Mouse (Mus musculus) heart, postnatal 0 days (tissue): ENCODE data around the gene Nae1. TPM values are rescaled to one million over a fixed set of nuclear protein-coding genes. Genes with fewer than 3 reads are reported as not detected.

ENCODE experiments used
- ATAC-seq: fragments of 200-750 bp; cut with Nextera tagmentation; 2 replicates; pipeline ENCODE4 v1.8.0; 2017; ENCODE audit warnings: low read depth, moderate number of reproducible peaks, moderate library complexity; ENCODE audit not compliant: insufficient read depth
- DNase-seq: peaks from one replicate; pipeline ENCODE4 v3.0.0-alpha.2; 2016; ENCODE audit warnings: low spot score
- H3K27ac ChIP-seq: fragments of 300-500 bp; sonication (generic); 2 replicates; pipeline ENCODE4 v1.5.1; 2014; ENCODE audit warnings: low read depth, mild to moderate bottlenecking
- H3K27me3 ChIP-seq: fragments of 300-500 bp; sonication (generic); 2 replicates; pipeline ENCODE4 v1.6.1; 2014; ENCODE audit warnings: low read length, mixed read lengths; ENCODE audit not compliant: control insufficient read depth, insufficient read depth
- H3K36me3 ChIP-seq: fragments of 300-500 bp; sonication (generic); replicated peaks from 2 replicates; pipeline ENCODE4 v1.6.1; 2014; ENCODE audit warnings: low read length, mixed read lengths; ENCODE audit not compliant: control insufficient read depth, insufficient read depth
- H3K4me1 ChIP-seq: fragments of 300-500 bp; sonication (generic); 2 replicates; pipeline ENCODE4 v1.6.1; 2014; ENCODE audit warnings: antibody characterized with exemption; ENCODE audit not compliant: control insufficient read depth, insufficient read depth
- H3K4me2 ChIP-seq: fragments of 300-500 bp; sonication (generic); 2 replicates; pipeline ENCODE4 v1.6.1; 2014; ENCODE audit warnings: low read depth, mild to moderate bottlenecking, low read length, moderate library complexity
- H3K4me3 ChIP-seq: fragments of 300-500 bp; sonication (generic); 2 replicates; pipeline ENCODE4 v1.5.1; 2014; ENCODE audit warnings: low read depth, low read length
- H3K9ac ChIP-seq: fragments of 300-500 bp; sonication (generic); replicated peaks from 2 replicates; pipeline ENCODE4 v1.6.1; 2014; ENCODE audit warnings: low read depth, low read length, mixed read lengths
- H3K9me3 ChIP-seq: fragments of 300-500 bp; sonication (generic); replicated peaks from 2 replicates; pipeline ENCODE4 v1.6.1; 2016; ENCODE audit warnings: low read length; ENCODE audit not compliant: control insufficient read depth
- CTCF ChIP-seq: IDR thresholded peaks from 2 replicates; pipeline ENCODE4 v1.5.1; 2016; ENCODE audit warnings: antibody characterized with exemption, control low read depth, low read depth
- EP300 ChIP-seq: IDR thresholded peaks from 2 replicates; pipeline ENCODE4 v1.6.1; 2016; ENCODE audit warnings: antibody characterized with exemption, low read depth
- WGBS: fragments of 180-500 bp; shearing (Covaris S2); extraction: QIAGEN DNeasy Blood & Tissue Kit; methylation state at CpG from one replicate; pipeline ENCODE4 v1.1.7; 2014; 5-methylcytosine and 5-hydroxymethylcytosine counted together
- polyA plus RNA-seq: library from polyadenylated mRNA; unstranded; fragments of >200 nt; fragmentation: Nextera tagmentation; extraction: Ambion mirVana; gene quantifications from 2 replicates; pipeline ENCODE4 v1.2.1, GENCODE M21; 2015
- total RNA-seq: library from RNA; depleted of rRNA; stranded (reverse); fragments of >200 nt; gene quantifications from 2 replicates; pipeline ENCODE4 v1.2.3, GENCODE M21; 2014; ENCODE audit warnings: low replicate concordance

The Nae1 gene
- total and polyA plus RNA-seq, 2 experiments from 2014 or later: 28.9 to 66.3 TPM

- WGBS: 90% methylated on average over 5 of the region's 5 CpGs
- ATAC-seq (peak; percentile 21; the same call in 1 of the 2 replicates), DNase-seq (no peak)
- H3K27me3 ChIP-seq: no peaks in the 10 kb centered on the region
- H3K4me3 ChIP-seq: no peak overlapping the region
- H3K36me3 ChIP-seq: no peaks in the 10 kb centered on the region
- H3K4me1 ChIP-seq: peaks cover 3% of the 10 kb centered on the region; the same call in 1 of the 2 replicates
- H3K9me3 ChIP-seq: no peaks in the 10 kb centered on the region
- no peak for TF ChIP-seq EP300
- TF ChIP-seq CTCF: no peak
- no peak overlapping the region for H3K27ac ChIP-seq
- H3K4me2 ChIP-seq: no peak overlapping the region
- no peak overlapping the region for H3K9ac ChIP-seq
Observed at GRCm38 (mm10) chr8:104565457-104565798, 31.0 kb upstream of the Nae1 start.

- ATAC-seq (peak; percentile 88), DNase-seq (peak; percentile 91)
- Histone ChIP-seq H3K9me3 (no peaks in the 10 kb centered on the region), H3K36me3 (no peaks in the 10 kb centered on the region), H3K4me2 (peak overlapping the region; percentile 41; the same call in 1 of the 2 replicates), H3K9ac (no peak overlapping the region), H3K27ac (no peak overlapping the region), H3K4me1 (peaks cover 3% of the 10 kb centered on the region; the same call in 1 of the 2 replicates), H3K27me3 (no peaks in the 10 kb centered on the region), H3K4me3 (no peak overlapping the region)
- WGBS: 17% methylated on average over 21 of the region's 22 CpGs
- peak; percentile 97 for TF ChIP-seq CTCF
- no peak for TF ChIP-seq EP300
Observed at GRCm38 (mm10) chr8:104564633-104565456, 30.4 kb upstream of the Nae1 start.

DNA sequence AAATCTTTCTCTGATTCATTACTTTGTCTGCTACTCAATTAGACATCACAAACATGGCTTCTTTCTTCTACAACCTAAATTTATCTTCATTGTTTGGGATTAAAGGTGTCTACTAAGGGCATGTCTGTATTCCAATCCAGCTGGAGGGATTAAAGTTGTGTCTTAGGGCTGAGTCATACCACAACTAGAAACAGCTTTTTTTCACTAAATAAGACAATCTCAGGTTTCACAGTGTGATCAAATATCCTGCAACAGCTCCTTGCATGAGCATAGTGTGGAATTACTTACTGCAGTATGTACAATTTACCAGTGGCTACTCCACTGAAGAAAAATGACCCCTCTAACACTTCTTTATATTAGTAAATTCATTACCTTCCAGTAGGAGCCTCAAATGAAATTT is 26.3 kb upstream of the Nae1 start:
- Histone ChIP-seq H3K4me2 (no peak overlapping the region), H3K4me1 (no peaks in the 10 kb centered on the region; the same call in 1 of the 2 replicates), H3K9me3 (no peaks in the 10 kb centered on the region), H3K36me3 (no peaks in the 10 kb centered on the region), H3K27me3 (no peaks in the 10 kb centered on the region), H3K27ac (no peak overlapping the region), H3K9ac (no peak overlapping the region), H3K4me3 (no peak overlapping the region)
- ATAC-seq: no peak
- TF ChIP-seq CTCF (no peak), EP300 (no peak)
- no peak for DNase-seq

DNA sequence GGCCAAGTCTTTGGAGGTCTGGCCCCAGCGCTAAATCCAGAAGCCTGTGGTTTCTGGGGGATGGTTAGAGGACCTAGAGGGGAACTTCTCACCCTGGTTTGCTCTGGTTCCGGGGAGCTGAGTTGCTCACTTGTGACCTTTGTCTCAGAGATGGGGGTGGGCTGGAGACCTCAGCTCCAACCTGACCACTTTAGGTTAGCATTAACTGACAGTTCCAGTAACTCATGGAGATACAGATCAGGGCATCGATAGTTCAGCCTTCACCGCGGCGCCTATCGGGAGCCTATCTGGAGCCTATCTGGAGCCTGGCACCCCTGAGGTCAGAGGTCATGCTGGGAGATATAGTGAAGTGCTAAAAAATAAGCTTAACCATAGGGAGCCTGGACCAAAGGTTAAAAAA is 22.8 kb upstream of the Nae1 start:
- no peaks in the 10 kb centered on the region for H3K36me3 ChIP-seq
- no peak overlapping the region for H3K9ac ChIP-seq
- no peaks in the 10 kb centered on the region for H3K9me3 ChIP-seq
- 57% methylated on average over 7 of the region's 7 CpGs for WGBS
- DNase-seq: no peak
- H3K4me1 ChIP-seq: no peaks in the 10 kb centered on the region
- H3K4me2 ChIP-seq: no peak overlapping the region
- no peaks in the 10 kb centered on the region for H3K27me3 ChIP-seq
- H3K4me3 ChIP-seq: no peak overlapping the region
- TF ChIP-seq CTCF (no peak), EP300 (no peak)
- H3K27ac ChIP-seq: no peak overlapping the region
- no peak for ATAC-seq

GRCm38 (mm10) chr8:104555191-104555590 is 20.8 kb upstream of the Nae1 start:
- TF ChIP-seq EP300: no peak
- TF ChIP-seq CTCF: no peak
- ATAC-seq (no peak), DNase-seq (no peak)
- Histone ChIP-seq H3K27me3 (no peaks in the 10 kb centered on the region), H3K4me2 (no peak overlapping the region), H3K9ac (no peak overlapping the region), H3K27ac (no peak overlapping the region), H3K36me3 (no peaks in the 10 kb centered on the region), H3K9me3 (no peaks in the 10 kb centered on the region), H3K4me3 (no peak overlapping the region), H3K4me1 (no peaks in the 10 kb centered on the region)
- WGBS: 57% methylated on average over 4 of the region's 4 CpGs
